Mouse (Mus musculus) MEL (cell line): Measurements from ENCODE around the gene Syn3. TPM values are rescaled to one million over a fixed set of nuclear protein-coding genes. Genes with fewer than 3 reads are reported as not detected.

Experiments used
- DNase-seq: peaks from one replicate; pipeline ENCODE4 v3.0.0; 2011; ENCODE audit warnings: low read depth, low spot score
- H3K27ac ChIP-seq: 2 replicates; pipeline ENCODE4 v1.5.1; 2012; ENCODE audit warnings: low read depth, mild to moderate bottlenecking, control low read depth, low read length, moderate library complexity; ENCODE audit not compliant: control insufficient read depth
- H3K27me3 ChIP-seq, 2 experiments: fragments of 150-350 bp in 1 of 2; sonication (generic) in 1 of 2; 2 replicates each; pipeline ENCODE4 v1.6.1; 2012; ENCODE audit warnings: low read length in 2 of 2, mild to moderate bottlenecking in 2 of 2, improper control_type of control experiment in 1 of 2, moderate library complexity in 1 of 2; ENCODE audit not compliant: insufficient read depth in 2 of 2, control insufficient read depth in 1 of 2
- H3K36me3 ChIP-seq, 2 experiments: 2 replicates each; pipeline ENCODE4 v1.6.1; 2012 to 2014; ENCODE audit warnings: low read length in 2 of 2, improper control_type of control experiment in 1 of 2, inconsistent platforms in 1 of 2, mild to moderate bottlenecking in 1 of 2; ENCODE audit not compliant: insufficient read depth in 2 of 2, control insufficient read depth in 1 of 2
- H3K4me1 ChIP-seq, 2 experiments: fragments of 150-350 bp in 1 of 2; sonication (generic) in 1 of 2; 2 replicates each; pipeline ENCODE4 v1.6.1; 2012; ENCODE audit warnings: low read length in 2 of 2, improper control_type of control experiment in 1 of 2, mild to moderate bottlenecking in 1 of 2; ENCODE audit not compliant: insufficient read depth in 2 of 2, control insufficient read depth in 1 of 2
- H3K4me3 ChIP-seq, 2 experiments: fragments of 150-350 bp in 1 of 2; sonication (generic) in 1 of 2; 2 replicates each; pipeline ENCODE4 v1.5.1; 2012; ENCODE audit warnings: low read depth in 2 of 2, low read length in 2 of 2, mild to moderate bottlenecking in 2 of 2, moderate library complexity in 2 of 2, control low read depth in 1 of 2, improper control_type of control experiment in 1 of 2; ENCODE audit not compliant: control insufficient read depth in 1 of 2, insufficient read depth in 1 of 2
- H3K79me2 ChIP-seq: 2 replicates; pipeline ENCODE4 v1.6.1; 2012; ENCODE audit warnings: mild to moderate bottlenecking, low read length, moderate library complexity; ENCODE audit not compliant: control insufficient read depth, poor library complexity, insufficient read depth
- H3K9ac ChIP-seq: 2 replicates; pipeline ENCODE4 v1.6.1; 2012; ENCODE audit warnings: low read depth, mild to moderate bottlenecking, control low read depth, low read length, moderate library complexity; ENCODE audit not compliant: control insufficient read depth, poor library complexity, severe bottlenecking
- H3K9me3 ChIP-seq: fragments of 150-350 bp; sonication (generic); replicated peaks from 2 replicates; pipeline ENCODE4 v1.6.1; 2012; ENCODE audit warnings: mild to moderate bottlenecking, low read length, improper control_type of control experiment, moderate library complexity; ENCODE audit not compliant: insufficient read depth
- CHD1 ChIP-seq: IDR thresholded peaks from 2 replicates; pipeline ENCODE4 v1.6.1; 2012; ENCODE audit warnings: low read depth, mild to moderate bottlenecking, inconsistent platforms, low read length, improper control_type of control experiment
- CHD2 ChIP-seq: IDR thresholded peaks from 2 replicates; pipeline ENCODE4 v1.6.1; 2011; ENCODE audit warnings: low read length, improper control_type of control experiment
- E2F4 ChIP-seq: IDR thresholded peaks from 2 replicates; pipeline ENCODE4 v1.6.1; 2011; ENCODE audit warnings: low read depth, low read length, improper control_type of control experiment, borderline replicate concordance
- ELF1 ChIP-seq: IDR thresholded peaks from 2 replicates; pipeline ENCODE4 v1.6.1; 2014; ENCODE audit warnings: low read depth, mild to moderate bottlenecking, inconsistent platforms, low read length, improper control_type of control experiment, moderate library complexity
- EP300 ChIP-seq, 2 experiments: IDR thresholded peaks; 2 replicates each; pipeline ENCODE4 v1.6.1; 2011; ENCODE audit warnings: improper control_type of control experiment in 2 of 2, low read length in 2 of 2, low read depth in 1 of 2, mild to moderate bottlenecking in 1 of 2
- ETS1 ChIP-seq: IDR thresholded peaks from 2 replicates; pipeline ENCODE4 v1.6.1; 2012; ENCODE audit warnings: low read depth, mild to moderate bottlenecking, inconsistent platforms, low read length, improper control_type of control experiment, moderate library complexity
- GABPA ChIP-seq: IDR thresholded peaks from 2 replicates; pipeline ENCODE4 v1.6.1; 2012; ENCODE audit warnings: low read depth, mild to moderate bottlenecking, inconsistent platforms, low read length, improper control_type of control experiment, moderate library complexity
- HCFC1 ChIP-seq: IDR thresholded peaks from 2 replicates; pipeline ENCODE4 v1.6.1; 2012; ENCODE audit warnings: low read depth, mild to moderate bottlenecking, inconsistent platforms, low read length, improper control_type of control experiment, moderate library complexity
- MAFK ChIP-seq: IDR thresholded peaks from 2 replicates; pipeline ENCODE4 v1.6.1; 2011; ENCODE audit warnings: low read depth, mild to moderate bottlenecking, low read length, improper control_type of control experiment, borderline replicate concordance
- MAX ChIP-seq: IDR thresholded peaks from 2 replicates; pipeline ENCODE4 v1.6.1; 2011; ENCODE audit warnings: low read length, improper control_type of control experiment
- MEF2A ChIP-seq: IDR thresholded peaks from 2 replicates; pipeline ENCODE4 v1.6.1; 2014; ENCODE audit warnings: low read depth, mild to moderate bottlenecking, inconsistent platforms, low read length, improper control_type of control experiment; ENCODE audit not compliant: poor library complexity, insufficient replicate concordance, severe bottlenecking; ENCODE audit errors: extremely low read depth
- MXI1 ChIP-seq: IDR thresholded peaks from 2 replicates; pipeline ENCODE4 v1.6.1; 2011; ENCODE audit warnings: mild to moderate bottlenecking, low read depth, low read length, improper control_type of control experiment
- POLR2A ChIP-seq, 2 experiments: IDR thresholded peaks; 2 replicates each; pipeline ENCODE4 v1.6.1; 2011 to 2012; ENCODE audit warnings: low read length in 2 of 2, mild to moderate bottlenecking in 2 of 2, control low read depth in 1 of 2, improper control_type of control experiment in 1 of 2, low read depth in 1 of 2, moderate library complexity in 1 of 2; ENCODE audit not compliant: control insufficient read depth in 1 of 2, insufficient read depth in 1 of 2, poor library complexity in 1 of 2
- POLR2AphosphoS2 ChIP-seq: IDR thresholded peaks from 2 replicates; pipeline ENCODE4 v1.6.1; 2011; ENCODE audit warnings: low read length, improper control_type of control experiment
- POLR2AphosphoS5 ChIP-seq: IDR thresholded peaks from 2 replicates; pipeline ENCODE4 v1.6.1; 2012; ENCODE audit warnings: low read depth, borderline replicate concordance, mild to moderate bottlenecking, inconsistent platforms, low read length, moderate library complexity, mixed read lengths
- RAD21 ChIP-seq: IDR thresholded peaks from 2 replicates; pipeline ENCODE4 v1.6.1; 2011; ENCODE audit warnings: mild to moderate bottlenecking, low read depth, low read length, improper control_type of control experiment
- RCOR1 ChIP-seq: IDR thresholded peaks from 2 replicates; pipeline ENCODE4 v1.6.1; 2012; ENCODE audit warnings: low read depth, mild to moderate bottlenecking, inconsistent platforms, low read length, improper control_type of control experiment
- SIN3A ChIP-seq: IDR thresholded peaks from 2 replicates; pipeline ENCODE4 v1.6.1; 2012; ENCODE audit warnings: low read length, improper control_type of control experiment, inconsistent platforms
- TBP ChIP-seq: IDR thresholded peaks from 2 replicates; pipeline ENCODE4 v1.8.0; 2011; ENCODE audit warnings: low read depth, low read length, improper control_type of control experiment
- TCF12 ChIP-seq: IDR thresholded peaks from 2 replicates; pipeline ENCODE4 v1.6.1; 2014; ENCODE audit warnings: low read depth, mild to moderate bottlenecking, inconsistent platforms, low read length, improper control_type of control experiment, moderate library complexity
- USF2 ChIP-seq, 2 experiments: IDR thresholded peaks; 2 replicates each; pipeline ENCODE4 v1.6.1; 2011 to 2012; ENCODE audit warnings: improper control_type of control experiment in 2 of 2, low read length in 2 of 2, borderline replicate concordance in 1 of 2, inconsistent platforms in 1 of 2, low read depth in 1 of 2, mild to moderate bottlenecking in 1 of 2; ENCODE audit not compliant: insufficient read depth in 1 of 2
- ZC3H11A ChIP-seq: IDR thresholded peaks from 2 replicates; pipeline ENCODE4 v1.6.1; 2012; ENCODE audit warnings: low read depth, mild to moderate bottlenecking, inconsistent platforms, low read length, improper control_type of control experiment
- ZKSCAN1 ChIP-seq: IDR thresholded peaks from 2 replicates; pipeline ENCODE4 v1.6.1; 2012; ENCODE audit warnings: low read depth, mild to moderate bottlenecking, inconsistent platforms, low read length, improper control_type of control experiment, moderate library complexity
- ZNF384 ChIP-seq: IDR thresholded peaks from 2 replicates; pipeline ENCODE4 v1.6.1; 2012; ENCODE audit warnings: low read depth, mild to moderate bottlenecking, inconsistent platforms, low read length, improper control_type of control experiment
- polyA plus RNA-seq, 2 experiments: library from polyadenylated mRNA; stranded (reverse) in 1 of 2; unstranded in 1 of 2; fragments of >175 nt in 1 of 2; fragments of >200 nt in 1 of 2; gene quantifications; 2 replicates each; pipeline versions ENCODE4 v1.2.1 to v1.2.4; 2012; ENCODE audit warnings: low replicate concordance in 2 of 2, low read depth in 1 of 2; ENCODE audit not compliant: insufficient read length in 2 of 2, insufficient read depth in 1 of 2, missing spikeins in 1 of 2
- total RNA-seq: library from RNA; depleted of rRNA; stranded (reverse); fragments of 300-350 nt; gene quantifications from 2 replicates; pipeline ENCODE4 v1.2.3, GENCODE M21; 2012

Syn3 gene
- total and polyA plus RNA-seq, 3 experiments: 0.06 TPM; not detected in 2

- H3K4me1 ChIP-seq: no peaks in the 10 kb centered on the region
Observed at GRCm38 (mm10) chr10:86290109-86290771, 208.5 kb downstream of the Syn3 start.

GRCm38 (mm10) chr10:86286508-86286907, 212.2 kb downstream of the Syn3 start:
- TF ChIP-seq GABPA (no peak), E2F4 (no peak), ZKSCAN1 (no peak), ZC3H11A (no peak), HCFC1 (no peak), RCOR1 (no peak), CHD2 (no peak), ZNF384 (no peak), MEF2A (no peak), MAX (no peak), TBP (no peak), SIN3A (no peak), POLR2AphosphoS5 (no peak), RAD21 (no peak), MAFK (no peak), POLR2A (IDR thresholded peaks at IDR 0.05; ENCODE audit: control insufficient read depth in 1 of 2, insufficient read depth in 1 of 2, low read depth in 1 of 2, low read length in 2 of 2, poor library complexity in 1 of 2) (no peak), ETS1 (no peak)
- no peaks in the 10 kb centered on the region for H3K9me3 ChIP-seq
- H3K4me3 ChIP-seq: no peak overlapping the region
- no peak overlapping the region for H3K27ac ChIP-seq
- H3K79me2 ChIP-seq: no peaks in the 10 kb centered on the region
- no peak for DNase-seq
- H3K27me3 ChIP-seq: no peaks in the 10 kb centered on the region
- no peaks in the 10 kb centered on the region for H3K4me1 ChIP-seq
- H3K9ac ChIP-seq: no peak overlapping the region
- no peaks in the 10 kb centered on the region for H3K36me3 ChIP-seq

More at GRCm38 (mm10) chr10:86290109-86290771, 208.5 kb downstream of the Syn3 start:
- H3K27ac ChIP-seq: no peak overlapping the region
- no peak overlapping the region for H3K9ac ChIP-seq
- H3K79me2 ChIP-seq: no peaks in the 10 kb centered on the region
- TF ChIP-seq MXI1 (no peak), ZKSCAN1 (no peak), ZNF384 (no peak), ELF1 (no peak), CHD1 (no peak), RAD21 (no peak), POLR2AphosphoS2 (no peak), TCF12 (no peak), EP300 (IDR thresholded peaks at IDR 0.05; ENCODE audit: low read depth in 1 of 2, low read length in 2 of 2) (no peak), USF2 (IDR thresholded peaks at IDR 0.05; ENCODE audit: borderline replicate concordance in 1 of 2, insufficient read depth in 1 of 2, low read depth in 1 of 2, low read length in 2 of 2) (no peak)
- H3K36me3 ChIP-seq: no peaks in the 10 kb centered on the region
- DNase-seq: no peak
- H3K27me3 ChIP-seq: no peaks in the 10 kb centered on the region
- H3K9me3 ChIP-seq: no peaks in the 10 kb centered on the region
- H3K4me3 ChIP-seq: no peak overlapping the region
